Mouse (Mus musculus) limb, embryonic 12.5 days (tissue): Measurements from ENCODE around the gene Usp19. TPM values are rescaled to one million over a fixed set of nuclear protein-coding genes. Genes with fewer than 3 reads are reported as not detected.

Source experiments
- ATAC-seq: fragments of 200-750 bp; cut with Nextera tagmentation; 2 replicates; pipeline ENCODE4 v1.8.0; 2017; ENCODE audit warnings: low read depth, moderate TSS enrichment; ENCODE audit not compliant: insufficient number of reproducible peaks, insufficient read depth, low FRiP score, low TSS enrichment
- H3K27ac ChIP-seq: fragments of 300-500 bp; sonication (generic); 2 replicates; pipeline ENCODE4 v1.5.1; 2016; ENCODE audit warnings: mild to moderate bottlenecking, moderate library complexity
- H3K27me3 ChIP-seq: fragments of 300-500 bp; sonication (generic); 2 replicates; pipeline ENCODE4 v1.6.1; 2016; ENCODE audit warnings: mild to moderate bottlenecking, moderate library complexity
- H3K36me3 ChIP-seq: fragments of 300-500 bp; sonication (generic); 2 replicates; pipeline ENCODE4 v1.6.1; 2016; ENCODE audit warnings: mild to moderate bottlenecking, moderate library complexity
- H3K4me1 ChIP-seq: fragments of 300-500 bp; sonication (generic); replicated peaks from 2 replicates; pipeline ENCODE4 v1.6.1; 2016
- H3K4me2 ChIP-seq: fragments of 300-500 bp; sonication (generic); 2 replicates; pipeline ENCODE4 v1.6.1; 2016; ENCODE audit warnings: mild to moderate bottlenecking, moderate library complexity
- H3K4me3 ChIP-seq: fragments of 300-500 bp; sonication (generic); replicated peaks from 2 replicates; pipeline ENCODE4 v1.5.1; 2016; ENCODE audit warnings: mild to moderate bottlenecking
- H3K9ac ChIP-seq: fragments of 300-500 bp; sonication (generic); replicated peaks from 2 replicates; pipeline ENCODE4 v1.6.1; 2016; ENCODE audit warnings: mild to moderate bottlenecking, moderate library complexity
- H3K9me3 ChIP-seq: fragments of 300-500 bp; sonication (generic); 2 replicates; pipeline ENCODE4 v1.6.1; 2016; ENCODE audit warnings: mild to moderate bottlenecking, moderate library complexity
- WGBS: fragments of 180-500 bp; shearing (Covaris S2); methylation state at CpG from one replicate; pipeline ENCODE4 v1.1.7; 2016; 5-methylcytosine and 5-hydroxymethylcytosine counted together
- polyA plus RNA-seq: library from polyadenylated mRNA; unstranded; fragments of >200 nt; fragmentation: Nextera tagmentation; extraction: Ambion mirVana; gene quantifications from 2 replicates; pipeline ENCODE4 v1.2.1, GENCODE M21; 2016

Gene Usp19
- polyA plus RNA-seq, 1 experiment from 2014 or later: 99.7 TPM

GRCm38 (mm10) chr9:108486973-108487530 lies 3.4 kb upstream of the Usp19 start:
- Histone ChIP-seq H3K9me3 (no peaks in the 10 kb centered on the region), H3K4me1 (peaks cover 19% of the 10 kb centered on the region), H3K4me3 (no peak overlapping the region), H3K4me2 (no peak overlapping the region), H3K27me3 (no peaks in the 10 kb centered on the region), H3K36me3 (peaks cover 82% of the 10 kb centered on the region), H3K27ac (no peak overlapping the region), H3K9ac (no peak overlapping the region)
- 93% methylated on average over 8 of the region's 8 CpGs for WGBS
- no peak for ATAC-seq

GRCm38 (mm10) chr9:108488403-108488802 lies 2.0 kb upstream of the Usp19 start:
- peaks cover 82% of the 10 kb centered on the region for H3K36me3 ChIP-seq
- H3K9me3 ChIP-seq: no peaks in the 10 kb centered on the region
- ATAC-seq: no peak
- no peak overlapping the region for H3K27ac ChIP-seq
- no peak overlapping the region for H3K9ac ChIP-seq
- 96% methylated on average over 17 of the region's 17 CpGs for WGBS
- peaks cover 26% of the 10 kb centered on the region for H3K4me1 ChIP-seq
- no peak overlapping the region for H3K4me2 ChIP-seq
- H3K27me3 ChIP-seq: no peaks in the 10 kb centered on the region
- no peak overlapping the region for H3K4me3 ChIP-seq

- peak overlapping the region; percentile 91; the same call in 1 of the 2 replicates for H3K9ac ChIP-seq
- H3K36me3 ChIP-seq: peaks cover 82% of the 10 kb centered on the region
- H3K9me3 ChIP-seq: no peaks in the 10 kb centered on the region
- H3K4me1 ChIP-seq: peaks cover 26% of the 10 kb centered on the region
- H3K27me3 ChIP-seq: no peaks in the 10 kb centered on the region
- peak overlapping the region; percentile 95; the same call in 1 of the 2 replicates for H3K27ac ChIP-seq
- ATAC-seq: no peak
- no peak overlapping the region for H3K4me2 ChIP-seq
- no peak overlapping the region for H3K4me3 ChIP-seq
- 95% methylated on average over 20 of the region's 20 CpGs for WGBS
Measured at GRCm38 (mm10) chr9:108489215-108489614, 1.2 kb upstream of the Usp19 start.

- Histone ChIP-seq H3K4me2 (peak overlapping the region; percentile 94), H3K4me1 (peaks cover 26% of the 10 kb centered on the region), H3K36me3 (peaks cover 82% of the 10 kb centered on the region), H3K27ac (peak overlapping the region; percentile 95), H3K27me3 (no peaks in the 10 kb centered on the region), H3K4me3 (peak overlapping the region; percentile 78), H3K9me3 (no peaks in the 10 kb centered on the region), H3K9ac (peak overlapping the region; percentile 91)
- 66% methylated on average over 26 of the region's 26 CpGs for WGBS
- peak; percentile 11; the same call in 1 of the 2 replicates for ATAC-seq
Measured at GRCm38 (mm10) chr9:108489702-108490558, 472 bp upstream of the Usp19 start.

GRCm38 (mm10) chr9:108491286-108491580 lies 831 bp downstream of the Usp19 start:
- H3K9me3 ChIP-seq: no peaks in the 10 kb centered on the region
- peak overlapping the region; percentile 91 for H3K9ac ChIP-seq
- peak overlapping the region; percentile 94 for H3K4me2 ChIP-seq
- H3K4me1 ChIP-seq: peaks cover 26% of the 10 kb centered on the region
- 9% methylated on average over 12 of the region's 12 CpGs for WGBS
- H3K27ac ChIP-seq: peak overlapping the region; percentile 95
- no peaks in the 10 kb centered on the region for H3K27me3 ChIP-seq
- ATAC-seq: no peak
- H3K36me3 ChIP-seq: peaks cover 82% of the 10 kb centered on the region
- H3K4me3 ChIP-seq: peak overlapping the region; percentile 78

- ATAC-seq: no peak
- 86% methylated on average over 16 of the region's 16 CpGs for WGBS
- peaks cover 82% of the 10 kb centered on the region for H3K36me3 ChIP-seq
- peak overlapping the region; percentile 94 for H3K4me2 ChIP-seq
- 0 out of 2 replicates have a peak overlapping the region, but pooled peaks have one; percentile 37 for H3K27ac ChIP-seq
- H3K4me1 ChIP-seq: peaks cover 26% of the 10 kb centered on the region
- no peaks in the 10 kb centered on the region for H3K9me3 ChIP-seq
- peak overlapping the region; percentile 78 for H3K4me3 ChIP-seq
- no peaks in the 10 kb centered on the region for H3K27me3 ChIP-seq
- H3K9ac ChIP-seq: peak overlapping the region; percentile 91
Measured at GRCm38 (mm10) chr9:108492043-108492750, 1.8 kb downstream of the Usp19 start.

GRCm38 (mm10) chr9:108493246-108493645 lies 2.8 kb downstream of the Usp19 start:
- Histone ChIP-seq H3K4me2 (no peak overlapping the region), H3K9me3 (no peaks in the 10 kb centered on the region), H3K4me1 (peaks cover 26% of the 10 kb centered on the region), H3K27ac (no peak overlapping the region), H3K4me3 (no peak overlapping the region), H3K27me3 (no peaks in the 10 kb centered on the region), H3K36me3 (peaks cover 82% of the 10 kb centered on the region), H3K9ac (no peak overlapping the region)
- WGBS: 95% methylated on average over 8 of the region's 8 CpGs
- no peak for ATAC-seq

- H3K27me3 ChIP-seq: no peaks in the 10 kb centered on the region
- 94% methylated on average over 19 of the region's 19 CpGs for WGBS
- no peaks in the 10 kb centered on the region for H3K9me3 ChIP-seq
- H3K27ac ChIP-seq: no peak overlapping the region
- H3K4me3 ChIP-seq: no peak overlapping the region
- ATAC-seq: no peak
- peaks cover 25% of the 10 kb centered on the region for H3K4me1 ChIP-seq
- no peak overlapping the region for H3K4me2 ChIP-seq
- no peak overlapping the region for H3K9ac ChIP-seq
- peaks cover 82% of the 10 kb centered on the region for H3K36me3 ChIP-seq
Measured at GRCm38 (mm10) chr9:108494146-108494825, 3.9 kb downstream of the Usp19 start.

- WGBS: 87% methylated on average over 10 of the region's 10 CpGs
- ATAC-seq: no peak
Measured at GRCm38 (mm10) chr9:108494905-108495304, 4.5 kb downstream of the Usp19 start.

GRCm38 (mm10) chr9:108499231-108499630 lies 8.8 kb downstream of the Usp19 start:
- no peaks in the 10 kb centered on the region for H3K27me3 ChIP-seq
- H3K27ac ChIP-seq: no peak overlapping the region
- no peak overlapping the region for H3K4me3 ChIP-seq
- peaks cover 95% of the 10 kb centered on the region for H3K36me3 ChIP-seq
- H3K9ac ChIP-seq: no peak overlapping the region
- ATAC-seq: no peak
- 94% methylated on average over 7 of the region's 7 CpGs for WGBS
- no peak overlapping the region for H3K4me2 ChIP-seq
- H3K4me1 ChIP-seq: no peaks in the 10 kb centered on the region
- H3K9me3 ChIP-seq: no peaks in the 10 kb centered on the region

More at GRCm38 (mm10) chr9:108494905-108495304, 4.5 kb downstream of the Usp19 start:
- no peak overlapping the region for H3K4me3 ChIP-seq
- no peaks in the 10 kb centered on the region for H3K9me3 ChIP-seq
- no peaks in the 10 kb centered on the region for H3K27me3 ChIP-seq
- H3K9ac ChIP-seq: no peak overlapping the region
- peaks cover 82% of the 10 kb centered on the region for H3K36me3 ChIP-seq
- H3K4me1 ChIP-seq: peaks cover 19% of the 10 kb centered on the region
- no peak overlapping the region for H3K4me2 ChIP-seq
- H3K27ac ChIP-seq: no peak overlapping the region

GRCm38 (mm10) chr9:108499943-108500342 lies 9.5 kb downstream of the Usp19 start:
- WGBS: 93% methylated on average over 15 of the region's 15 CpGs

More at GRCm38 (mm10) chr9:108499943-108500342, 9.5 kb downstream of the Usp19 start:
- ATAC-seq: no peak
- Histone ChIP-seq H3K27ac (no peak overlapping the region), H3K4me2 (no peak overlapping the region), H3K27me3 (no peaks in the 10 kb centered on the region), H3K9ac (no peak overlapping the region), H3K36me3 (peaks cover 88% of the 10 kb centered on the region), H3K4me1 (no peaks in the 10 kb centered on the region), H3K9me3 (no peaks in the 10 kb centered on the region), H3K4me3 (no peak overlapping the region)
